Mouse (Mus musculus) liver, postnatal 0 days (tissue): Measurements from ENCODE around the gene Tm9sf2.

Experiments used
- CTCF ChIP-seq: sonication (generic); IDR thresholded peaks from 2 replicates; pipeline ENCODE4 v1.5.1; 2016; ENCODE audit warnings: antibody characterized with exemption, low read depth
- EP300 ChIP-seq: IDR thresholded peaks from 2 replicates; pipeline ENCODE4 v1.6.1; 2016; ENCODE audit warnings: antibody characterized with exemption, low read depth, mild to moderate bottlenecking

DNA sequence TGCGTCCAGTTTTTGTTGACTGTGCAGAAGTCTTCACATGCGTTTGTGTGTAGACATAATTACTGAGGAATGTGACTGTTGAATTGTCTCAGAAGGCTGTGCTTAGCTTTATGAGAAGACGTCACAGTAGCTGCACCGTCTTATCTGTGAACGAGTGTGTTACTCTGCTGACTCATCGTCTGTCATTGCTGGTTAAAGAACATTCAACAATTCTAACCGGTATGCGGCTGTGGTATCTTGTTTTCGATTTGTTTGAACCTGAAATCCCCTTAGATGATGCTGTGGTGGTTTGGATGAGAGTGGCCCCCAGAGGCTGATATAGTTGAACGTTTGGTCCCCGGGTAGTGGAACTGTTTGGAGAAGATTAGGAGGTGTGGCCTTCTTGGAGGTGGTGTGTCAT is 77.1 kb downstream of the Tm9sf2 start:
- no peak for TF ChIP-seq CTCF
- TF ChIP-seq EP300: peak; percentile 56; the same call in 1 of the 2 replicates
